Mouse (Mus musculus) cerebellum, adult 9-10 months (tissue): ENCODE data around the gene Mei1.
"Not testable (repeated sequence)": the region's sequence is repeated elsewhere in the genome, so short reads cannot be mapped to it uniquely, and the experiment has no call there.

Source experiments
- DNase-seq: peaks from one replicate; pipeline ENCODE4 v3.0.0; 2022

The Mei1 gene

DNA sequence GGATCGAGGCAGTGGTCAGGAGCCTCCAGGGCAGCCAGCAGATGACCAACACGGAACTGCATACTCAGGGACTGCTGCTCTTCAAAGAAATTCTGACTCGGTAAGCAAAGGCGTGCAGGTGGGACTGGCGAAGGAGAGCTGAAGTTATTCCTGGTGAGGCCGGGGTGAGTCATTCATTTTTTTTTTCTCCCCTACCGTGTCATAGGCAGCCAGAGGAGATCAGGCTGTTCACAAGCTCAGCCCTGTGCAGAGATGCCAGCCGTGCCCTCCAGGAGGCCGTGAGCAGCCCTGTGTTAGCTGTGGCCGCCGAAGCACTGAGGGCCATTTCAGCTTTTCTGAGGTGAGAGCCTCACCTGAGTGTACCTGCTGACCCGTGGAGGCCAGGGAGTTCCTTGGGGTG is 16.3 kb downstream of the Mei1 start:
- DNase-seq, result no peak

DNA sequence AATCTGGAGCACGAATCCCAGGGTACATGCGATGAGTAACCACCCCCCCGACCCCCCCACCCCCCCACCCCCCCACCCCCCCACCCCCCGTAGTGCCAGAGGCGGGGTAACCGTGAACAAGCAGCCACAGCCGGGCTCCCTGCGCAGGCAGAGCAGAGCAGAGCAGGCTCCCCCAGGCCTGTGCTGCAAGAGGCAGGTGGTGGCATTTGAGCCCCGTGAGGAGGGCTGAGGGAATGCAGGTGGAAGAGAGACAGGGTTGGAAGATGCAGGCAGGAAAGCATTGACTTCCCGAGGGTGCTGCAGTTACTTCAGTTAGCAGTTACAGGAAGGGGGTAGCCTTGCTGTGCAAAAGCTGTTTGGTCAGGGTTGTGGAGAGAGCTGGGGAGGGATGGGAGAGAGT is 17.5 kb downstream of the Mei1 start:
- no peak for DNase-seq

DNA sequence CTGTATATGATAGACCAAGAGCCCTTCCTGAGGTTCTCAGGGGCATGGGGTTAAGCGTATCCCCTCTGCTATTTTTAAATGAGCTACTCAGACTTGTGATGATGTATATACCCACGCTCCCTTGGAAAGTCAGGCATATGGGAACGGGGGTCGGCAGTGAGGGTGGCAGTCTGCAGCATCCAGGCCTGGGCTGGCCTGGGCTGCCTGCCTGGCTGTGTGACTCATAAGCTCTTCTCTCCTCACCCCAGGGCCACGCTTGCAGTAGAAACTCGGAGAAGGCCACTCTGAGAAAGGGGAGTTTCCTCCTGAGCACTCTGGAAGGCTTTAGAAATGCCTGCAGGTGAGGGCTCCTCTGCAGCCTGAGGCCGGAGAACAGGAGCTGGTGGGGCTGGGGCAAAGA is 21.3 kb downstream of the Mei1 start:
- DNase-seq, result no peak

GRCm38 (mm10) chr15:82106953-82107555 is 37.3 kb downstream of the Mei1 start:
- DNase-seq, result peak; percentile 76

DNA sequence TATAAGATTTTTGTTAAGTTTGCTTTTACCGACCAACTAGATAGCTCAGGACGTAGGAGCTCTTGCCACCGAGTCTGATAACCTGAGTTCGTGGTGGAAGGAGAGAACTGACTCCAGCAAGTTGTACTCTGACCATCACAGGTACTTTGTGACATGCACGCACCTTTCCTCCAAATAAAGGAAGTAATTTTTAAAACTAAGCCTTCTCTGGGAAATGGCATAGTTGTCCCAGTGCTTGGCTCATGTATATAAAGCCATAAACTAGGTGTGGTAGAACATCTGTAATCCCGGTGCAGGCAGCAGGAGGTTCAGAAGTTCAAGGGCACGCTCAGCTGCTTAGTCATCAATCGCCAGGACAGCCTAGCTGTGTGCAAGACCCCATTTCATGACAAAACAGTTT is 50.7 kb downstream of the Mei1 start:
- no peak for DNase-seq

GRCm38 (mm10) chr15:82126690-82127089 is 56.9 kb downstream of the Mei1 start:
- not testable (repeated sequence) for DNase-seq

DNA sequence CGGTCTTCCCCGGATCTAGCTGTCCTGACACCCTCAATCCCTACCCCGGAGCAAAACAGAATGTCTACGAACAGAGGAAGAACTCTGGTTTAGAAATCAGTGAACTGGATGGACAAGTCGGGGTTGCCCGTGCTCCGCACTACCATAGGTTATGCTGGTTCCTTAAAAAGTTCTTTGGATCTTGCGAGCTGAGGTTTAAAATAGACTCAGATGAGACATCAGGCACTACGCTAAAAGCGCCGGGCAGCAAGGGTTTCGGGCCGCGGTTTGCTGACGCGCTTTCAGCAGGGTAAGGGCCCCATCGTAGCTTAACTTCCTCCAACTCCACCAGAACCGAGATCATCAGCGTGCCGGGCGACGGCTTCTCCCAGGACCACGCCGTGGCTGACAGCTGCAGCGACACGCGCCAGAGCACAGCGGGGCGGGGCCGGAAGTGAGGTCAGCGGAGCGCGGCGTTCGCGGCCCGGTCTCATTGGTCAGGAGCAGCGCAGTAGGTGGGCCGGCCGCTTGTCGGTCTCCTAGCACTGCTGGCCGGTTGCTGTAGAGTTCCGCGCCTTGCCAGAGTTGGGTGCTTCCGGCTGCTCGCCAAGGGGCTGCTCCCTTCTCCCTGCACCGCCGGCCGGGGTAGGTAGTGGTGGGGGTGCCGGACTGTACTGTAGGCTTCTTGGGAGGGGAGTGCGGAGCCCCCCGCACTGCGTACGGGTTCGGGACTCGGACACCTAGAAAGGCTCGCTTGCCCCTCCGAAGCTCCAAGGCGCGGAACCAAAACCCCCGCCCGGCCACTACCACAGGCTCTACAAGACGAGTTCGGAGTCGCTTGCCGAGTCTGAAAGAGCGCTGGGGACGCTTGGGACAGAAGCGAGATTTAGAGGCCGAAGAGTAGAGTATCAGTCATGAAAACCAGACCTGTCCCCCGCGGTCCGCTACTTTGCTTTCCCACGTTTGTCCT is 57.9 kb downstream of the Mei1 start, which contains the start of gene Ccdc134:
Ccdc134 (plus strand) TSS at position 497 of the 949 bp plus-strand sequence.
- peak; percentile 94 for DNase-seq

GRCm38 (mm10) chr15:82128398-82128797 is 58.6 kb downstream of the Mei1 start:
- DNase-seq, result no peak

GRCm38 (mm10) chr15:82130599-82130998 is 60.8 kb downstream of the Mei1 start:
- no peak for DNase-seq

GRCm38 (mm10) chr15:82135372-82135771 is 65.6 kb downstream of the Mei1 start:
- no peak for DNase-seq

GRCm38 (mm10) chr15:82138565-82138964 is 68.8 kb downstream of the Mei1 start:
- DNase-seq, result peak; percentile 82

- DNase-seq, result peak; percentile 69
Measured at GRCm38 (mm10) chr15:82139196-82139595, 69.4 kb downstream of the Mei1 start.

DNA sequence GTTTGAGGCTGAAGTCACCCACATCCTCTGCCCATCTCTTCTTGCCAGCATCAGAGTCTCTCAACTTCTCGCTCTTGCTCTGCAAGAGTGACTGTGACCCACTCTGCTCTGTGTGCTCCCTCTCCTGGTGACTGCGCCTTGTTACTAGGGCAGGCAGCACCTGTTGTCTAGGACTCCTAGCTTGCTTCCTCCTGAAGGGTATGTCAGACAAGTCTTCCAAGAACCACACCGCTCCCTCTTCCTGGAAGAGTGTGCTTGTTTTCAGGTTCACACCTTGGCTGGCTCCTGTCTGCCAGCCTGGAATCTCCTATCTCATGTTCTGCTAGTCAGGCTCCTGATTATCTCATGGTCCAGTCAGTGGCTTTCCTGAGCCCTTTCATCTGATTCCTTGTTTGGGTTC is 70.6 kb downstream of the Mei1 start:
- no peak for DNase-seq

DNA sequence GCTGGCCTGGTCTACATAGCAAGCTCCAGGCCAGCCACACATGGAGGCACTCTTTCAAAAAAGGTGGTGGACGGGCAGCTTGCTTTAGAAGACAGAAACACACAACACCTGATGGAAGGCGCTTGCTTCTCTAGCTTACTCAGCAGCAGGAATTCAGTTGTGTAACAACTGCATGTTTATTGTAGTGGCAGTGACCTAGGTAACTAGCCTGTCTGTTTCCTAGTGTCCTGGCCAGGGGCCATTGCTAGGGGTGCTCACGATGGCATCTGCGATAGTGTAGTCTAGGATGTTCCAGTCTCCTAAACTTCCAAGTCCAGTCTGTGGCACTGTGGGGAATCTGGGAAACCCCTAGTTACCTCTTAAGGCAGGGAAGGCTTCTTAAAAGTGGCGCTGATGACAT is 74.4 kb downstream of the Mei1 start:
- DNase-seq, result peak; percentile 47

- DNase-seq, result peak; percentile 61
Measured at GRCm38 (mm10) chr15:82145408-82145807, 75.6 kb downstream of the Mei1 start.

DNA sequence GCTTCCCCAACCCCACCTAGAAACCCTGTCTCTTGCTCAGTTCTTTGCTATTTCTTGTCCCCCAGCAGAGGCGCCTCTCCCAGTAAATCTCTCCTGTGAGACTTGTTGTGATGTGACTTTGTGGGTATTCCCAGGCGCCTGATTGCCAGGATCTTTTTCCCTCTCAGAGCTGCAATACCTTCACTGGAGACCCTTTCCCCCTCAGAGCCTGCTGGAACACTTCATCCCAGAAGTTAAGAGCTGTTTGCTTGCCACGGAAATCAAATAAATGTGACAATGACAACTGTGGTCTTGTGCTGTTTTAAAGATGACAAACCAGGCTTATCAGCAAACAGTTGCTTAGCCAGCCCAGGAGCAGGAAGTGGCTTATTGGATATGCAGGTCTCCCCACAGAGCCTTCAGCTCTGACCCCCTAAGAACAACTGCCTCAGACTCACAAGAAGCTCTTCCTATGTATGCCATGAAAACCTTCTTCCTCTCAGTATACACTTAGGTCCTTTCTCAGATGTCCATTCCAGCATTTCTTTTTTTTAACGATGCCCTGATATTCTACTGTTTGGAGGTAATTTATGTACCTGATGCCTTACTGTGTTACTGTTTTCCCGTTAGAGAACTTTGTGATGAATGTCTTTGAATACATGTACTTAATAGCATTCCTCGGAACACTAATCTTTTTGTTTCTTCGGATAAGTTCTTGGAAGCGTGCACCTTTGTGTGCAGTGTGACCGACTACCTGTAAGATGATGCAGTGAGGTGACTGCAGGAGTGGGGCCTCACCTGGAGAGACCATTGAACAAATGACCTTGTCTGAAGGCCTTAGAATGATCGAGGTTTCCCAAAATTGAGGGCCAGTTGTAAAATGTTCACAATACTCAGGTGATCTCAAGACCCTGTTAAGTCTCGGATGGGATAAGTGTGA is 76.3 kb downstream of the Mei1 start:
- DNase-seq, result peak; percentile 46

- peak; percentile 99 for DNase-seq
Measured at GRCm38 (mm10) chr15:82146770-82147610, 77.2 kb downstream of the Mei1 start, which contains the start of gene Srebf2. TSS of gene Srebf2 (plus strand) at chr15:82147181.

DNA sequence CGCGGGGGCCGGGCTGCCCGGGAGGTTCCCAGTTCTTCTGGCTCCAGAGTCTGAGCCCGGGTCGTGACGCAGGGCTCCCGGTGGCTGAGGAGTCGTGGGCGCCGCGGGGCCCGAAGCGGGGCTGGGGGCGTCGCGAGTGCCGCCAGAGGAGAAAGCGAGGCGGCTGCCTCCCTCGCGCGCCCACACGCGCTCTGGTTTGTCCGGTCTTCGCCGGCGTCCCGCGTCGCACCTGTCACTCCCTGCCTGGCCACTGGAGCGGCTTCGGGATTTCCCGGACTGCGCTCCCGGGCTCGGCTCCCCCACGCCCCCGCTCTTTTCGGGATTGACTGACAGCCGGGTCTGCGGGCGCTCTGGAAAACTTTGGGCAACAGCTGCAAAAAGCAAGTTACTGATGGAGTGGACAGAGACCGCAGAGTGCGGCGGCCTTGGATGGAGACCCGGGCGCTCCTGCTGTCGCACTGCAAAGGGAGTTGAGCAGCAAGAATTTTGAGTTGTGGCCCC is 77.9 kb downstream of the Mei1 start:
- peak; percentile 69 for DNase-seq

GRCm38 (mm10) chr15:82148510-82148911 is 78.7 kb downstream of the Mei1 start:
- DNase-seq, result peak; percentile 56

DNA sequence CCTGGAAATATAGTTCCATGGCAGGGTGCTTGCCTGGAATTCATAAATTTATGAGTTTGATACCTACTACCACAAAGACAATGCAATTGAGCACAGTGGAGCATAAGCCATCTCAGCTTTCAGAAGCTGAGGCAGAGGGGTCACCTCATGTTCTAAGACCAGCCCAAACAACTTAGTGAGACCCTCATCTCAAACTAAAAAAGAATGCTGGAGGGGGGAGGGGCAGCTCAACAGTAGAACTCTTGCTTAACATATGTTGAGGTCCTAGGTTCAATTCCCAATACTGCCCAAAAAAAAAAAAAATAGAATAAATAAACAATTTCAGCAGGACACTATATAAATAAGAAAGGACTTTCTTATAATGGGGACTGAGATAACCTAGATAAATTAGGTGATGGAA is 80.2 kb downstream of the Mei1 start:
- no peak for DNase-seq

GRCm38 (mm10) chr15:82151176-82151575 is 81.4 kb downstream of the Mei1 start:
- DNase-seq, result no peak

- DNase-seq, result no peak
Measured at GRCm38 (mm10) chr15:82152022-82152421, 82.2 kb downstream of the Mei1 start.
